Mouse (Mus musculus) forebrain, embryonic 16.5 days (tissue): ENCODE results near the gene Axl. TPM values are rescaled to one million over a fixed set of nuclear protein-coding genes. Genes with fewer than 3 reads are reported as not detected.

Source experiments
- ATAC-seq: fragments of 200-750 bp; cut with Nextera tagmentation; 2 replicates; pipeline ENCODE4 v1.8.0; 2017; ENCODE audit warnings: mild to moderate bottlenecking, moderate library complexity
- H3K27ac ChIP-seq: fragments of 300-500 bp; sonication (generic); 2 replicates; pipeline ENCODE4 v1.5.1; 2014; ENCODE audit warnings: low read length, control low read depth
- H3K27me3 ChIP-seq: fragments of 300-500 bp; sonication (generic); replicated peaks from 2 replicates; pipeline ENCODE4 v1.6.1; 2014; ENCODE audit warnings: low read length; ENCODE audit not compliant: control insufficient read depth, insufficient read depth
- H3K36me3 ChIP-seq: fragments of 300-500 bp; sonication (generic); 2 replicates; pipeline ENCODE4 v1.6.1; 2014; ENCODE audit not compliant: control insufficient read depth, insufficient read depth
- H3K4me1 ChIP-seq: fragments of 300-500 bp; sonication (generic); replicated peaks from 2 replicates; pipeline ENCODE4 v1.6.1; 2014; ENCODE audit warnings: low read length; ENCODE audit not compliant: control insufficient read depth, insufficient read depth
- H3K4me2 ChIP-seq: fragments of 300-500 bp; sonication (generic); 2 replicates; pipeline ENCODE4 v1.6.1; 2014; ENCODE audit warnings: mild to moderate bottlenecking, low read length, control low read depth
- H3K4me3 ChIP-seq: fragments of 300-500 bp; sonication (generic); replicated peaks from 2 replicates; pipeline ENCODE4 v1.5.1; 2014; ENCODE audit warnings: mild to moderate bottlenecking, low read length, control low read depth
- H3K9ac ChIP-seq: fragments of 300-500 bp; sonication (generic); replicated peaks from 2 replicates; pipeline ENCODE4 v1.6.1; 2014; ENCODE audit warnings: low read depth, low read length, control low read depth
- H3K9me3 ChIP-seq: fragments of 300-500 bp; sonication (generic); 2 replicates; pipeline ENCODE4 v1.6.1; 2016; ENCODE audit warnings: low read length; ENCODE audit not compliant: control insufficient read depth
- WGBS: fragments of 180-500 bp; shearing (Covaris S2); extraction: QIAGEN DNeasy Blood & Tissue Kit; methylation state at CpG from one replicate; pipeline ENCODE4 v1.1.7; 2014; 5-methylcytosine and 5-hydroxymethylcytosine counted together
- microRNA-seq: library from miRNA; unstranded; fragments of <30 nt; microRNA quantifications from one replicate; pipeline ENCODE4, GENCODE M21; 2017
- polyA plus RNA-seq: library from polyadenylated mRNA; unstranded; fragments of >200 nt; fragmentation: Nextera tagmentation; extraction: Ambion mirVana; gene quantifications from 2 replicates; pipeline ENCODE4 v1.2.1, GENCODE M21; 2015

Axl gene
- polyA plus RNA-seq, 1 experiment from 2014 or later, result 15.9 TPM

- Histone ChIP-seq H3K9ac (peak overlapping the region; percentile 15; the same call in 1 of the 2 replicates), H3K27ac (no peak overlapping the region), H3K36me3 (peaks cover 26% of the 10 kb centered on the region), H3K4me1 (peaks cover 9% of the 10 kb centered on the region), H3K4me3 (no peak overlapping the region), H3K9me3 (no peaks in the 10 kb centered on the region), H3K27me3 (no peaks in the 10 kb centered on the region), H3K4me2 (no peak overlapping the region)
- ATAC-seq, result peak; percentile 24; the same call in 1 of the 2 replicates
- WGBS, result 4% methylated on average over 7 of the region's 7 CpGs
These were observed 77.9 kb downstream of the Axl start for GRCm38 (mm10) chr7:25710519-25711130.

GRCm38 (mm10) chr7:25709961-25710360 is 78.5 kb downstream of the Axl start:
- Histone ChIP-seq H3K9ac (peak overlapping the region; percentile 15; the same call in 1 of the 2 replicates), H3K27me3 (no peaks in the 10 kb centered on the region), H3K4me2 (no peak overlapping the region), H3K9me3 (no peaks in the 10 kb centered on the region), H3K36me3 (peaks cover 23% of the 10 kb centered on the region), H3K4me1 (peaks cover 11% of the 10 kb centered on the region), H3K4me3 (no peak overlapping the region), H3K27ac (no peak overlapping the region)
- peak; percentile 47; the same call in 1 of the 2 replicates for ATAC-seq
- 11% methylated on average over 12 of the region's 12 CpGs for WGBS

DNA sequence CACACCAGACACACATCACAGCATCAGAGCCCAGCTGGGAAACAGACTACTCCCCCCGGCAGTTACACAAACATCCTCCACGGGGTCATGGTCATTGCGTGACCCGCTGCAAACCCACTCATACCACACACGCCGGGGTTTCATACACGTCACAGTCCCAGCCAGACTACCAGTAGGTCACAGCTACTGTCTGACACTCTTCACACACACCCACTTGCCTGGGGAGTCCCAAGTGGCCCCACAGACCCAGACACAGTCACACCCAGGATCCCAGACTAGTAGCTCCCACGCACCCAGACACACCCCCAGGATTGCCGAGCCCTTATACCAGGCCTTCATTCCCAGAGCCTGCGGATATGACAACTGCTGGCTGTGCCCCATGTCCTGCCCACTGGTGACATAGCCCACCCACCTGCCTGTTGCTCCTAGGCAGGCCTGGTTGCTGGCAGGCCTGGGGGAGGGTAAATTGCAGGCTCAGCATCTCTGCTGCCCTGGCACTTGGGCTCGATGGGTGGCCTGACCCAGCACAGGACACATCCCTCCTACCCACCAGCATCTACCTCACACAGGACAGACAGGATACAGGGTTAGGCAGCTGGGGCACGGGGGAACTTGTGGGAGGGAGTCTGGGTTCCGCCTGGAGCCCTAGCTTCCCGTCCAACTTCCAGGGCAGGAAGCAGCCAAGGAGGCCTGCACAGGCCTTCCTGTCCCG is 80.8 kb downstream of the Axl start:
- Histone ChIP-seq H3K9me3 (no peaks in the 10 kb centered on the region), H3K4me1 (peaks cover 16% of the 10 kb centered on the region), H3K36me3 (peaks cover 3% of the 10 kb centered on the region; the same call in 1 of the 2 replicates), H3K27ac (no peak overlapping the region), H3K4me3 (no peak overlapping the region), H3K9ac (no peak overlapping the region), H3K27me3 (0 out of 2 replicates have a peak, but pooled peaks cover 5% of the 10 kb centered on the region), H3K4me2 (no peak overlapping the region)
- 71% methylated on average over 15 of the region's 15 CpGs for WGBS
- ATAC-seq, result no peak

Small RNAs within 50 kb of the gene (microRNA-seq; reads per million reads assigned to microRNA genes)
- not detected for gene Gm24865

Other genes with a start within 250 kb of the Axl start
- gene Ceacam2, start 248.8 kb downstream of the Axl start, polyA plus RNA-seq, result 0.11 TPM in 1 of 2 replicates, not detected in the other
- 0.39 TPM in 1 of 2 replicates, not detected in the other for gene Erich4, start 172.8 kb downstream of the Axl start, polyA plus RNA-seq
- 36.0 and 38.8 TPM in 2 replicates for gene Dmac2, start 169.3 kb downstream of the Axl start, polyA plus RNA-seq
- 0.44 and 0.92 TPM in 2 replicates for gene B3gnt8, start 162.1 kb downstream of the Axl start, polyA plus RNA-seq
- 57.7 and 61.9 TPM in 2 replicates for gene Bckdha, start 129.7 kb downstream of the Axl start, polyA plus RNA-seq
- 46.5 and 48.3 TPM in 2 replicates for gene Exosc5, start 129.5 kb downstream of the Axl start, polyA plus RNA-seq
- gene Tmem91, start 113.5 kb downstream of the Axl start, polyA plus RNA-seq, result 13.5 and 28.3 TPM in 2 replicates
- 35.6 and 41.3 TPM in 2 replicates for gene B9d2, start 107.9 kb downstream of the Axl start, polyA plus RNA-seq
- gene Tgfb1, start 101.7 kb downstream of the Axl start, polyA plus RNA-seq, result 0.54 and 0.93 TPM in 2 replicates
- 29.5 and 33.7 TPM in 2 replicates for gene Ccdc97, start 69.6 kb downstream of the Axl start, polyA plus RNA-seq
- 44.2 and 46.6 TPM in 2 replicates for gene Hnrnpul1, start 33.9 kb downstream of the Axl start, polyA plus RNA-seq
- gene Cyp2s1, start 28.2 kb upstream of the Axl start, polyA plus RNA-seq, result 1.0 and 1.1 TPM in 2 replicates
- gene Cyp2b10, start 108.9 kb upstream of the Axl start, polyA plus RNA-seq, result not detected in 2 replicates